Mouse (Mus musculus): Measurements from ENCODE around the gene Cks2.

DNA sequence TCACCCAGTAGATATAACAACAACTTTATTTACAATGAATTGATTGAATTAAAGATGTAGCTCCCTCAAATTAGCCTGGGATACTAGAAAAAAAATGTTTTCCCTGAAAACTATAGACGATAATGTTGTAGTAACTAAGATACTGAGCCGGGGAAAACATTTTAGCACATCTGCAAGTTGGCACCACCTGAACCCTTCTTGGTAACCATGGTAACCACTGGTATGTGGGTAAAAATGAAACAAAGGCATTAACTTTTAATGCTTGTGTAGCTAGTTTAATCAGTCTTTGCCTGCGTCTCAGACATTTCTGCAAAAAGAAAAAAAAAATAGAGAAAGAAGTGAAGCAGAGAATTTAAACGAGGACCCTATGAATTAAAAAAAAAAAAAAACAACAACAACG is 33.5 kb upstream of the Cks2 start:
- TF ChIP-seq CTCF (IDR thresholded peaks at IDR 0.05) = no peak
- no peak for TF ChIP-seq EP300 (IDR thresholded peaks at IDR 0.05; ENCODE audit: insufficient read depth, low read depth, low read length)
